Mouse (Mus musculus) lung, postnatal 4 days (tissue): ENCODE data around the gene Wap.

Experiments
- DNase-seq, 2 experiments: peaks; one replicate each; pipeline ENCODE4 v3.0.0; 2021

Gene Wap

GRCm38 (mm10) chr11:6596205-6596604 lies 42.2 kb downstream of the Wap start:
- DNase-seq, result no peak

GRCm38 (mm10) chr11:6595339-6595738 lies 43.1 kb downstream of the Wap start:
- no peak for DNase-seq

GRCm38 (mm10) chr11:6594845-6595244 lies 43.6 kb downstream of the Wap start:
- DNase-seq, result no peak

- DNase-seq, result no peak
Observed at GRCm38 (mm10) chr11:6593406-6593805, 45.0 kb downstream of the Wap start.

GRCm38 (mm10) chr11:6590933-6591675 lies 47.3 kb downstream of the Wap start:
- no peak for DNase-seq

GRCm38 (mm10) chr11:6589838-6590237 lies 48.6 kb downstream of the Wap start:
- DNase-seq, result no peak

- DNase-seq, result no peak
Observed at GRCm38 (mm10) chr11:6588295-6588694, 50.1 kb downstream of the Wap start.

GRCm38 (mm10) chr11:6587249-6587940 lies 51.0 kb downstream of the Wap start:
- DNase-seq, result no peak

- no peak for DNase-seq
Observed at GRCm38 (mm10) chr11:6586660-6587059, 51.8 kb downstream of the Wap start.

- no peak for DNase-seq
Observed at GRCm38 (mm10) chr11:6585748-6586147, 52.7 kb downstream of the Wap start.
